Mouse (Mus musculus): ENCODE data around the gene Disc1. TPM values are rescaled to one million over a fixed set of nuclear protein-coding genes. Genes with fewer than 3 reads are reported as not detected.

Disc1 gene
- polyA plus RNA-seq, 1 experiment from 2014 or later: 0.19 TPM

DNA sequence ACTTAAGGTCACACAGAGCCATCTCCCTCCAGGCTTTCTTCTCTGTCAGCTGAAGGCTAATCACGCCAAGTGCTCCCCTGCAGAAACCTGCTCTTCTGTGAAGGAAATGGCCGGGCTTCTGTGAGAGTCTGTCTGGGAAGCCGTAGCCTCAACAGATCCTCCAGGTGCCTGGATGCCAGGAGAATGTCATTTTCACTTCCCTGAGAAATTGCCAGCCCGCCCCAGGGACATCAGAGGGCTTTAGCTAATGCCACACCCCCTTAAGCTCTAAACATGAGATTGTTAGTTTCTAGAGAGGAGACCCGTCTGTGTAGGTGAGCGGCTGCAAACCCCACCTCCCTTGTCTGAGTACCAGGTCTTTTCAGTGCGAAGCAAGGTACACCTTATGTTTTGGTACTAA lies 15.3 kb downstream of the Disc1 start:
- Histone ChIP-seq H3K27ac (ENCODE audit: low read depth) (no peak overlapping the region), H3K9ac (replicated peaks) (no peak overlapping the region), H3K9me3 (ENCODE audit: low read length) (no peaks in the 10 kb centered on the region), H3K27me3 (ENCODE audit: insufficient read depth, low read length) (no peaks in the 10 kb centered on the region), H3K4me1 (ENCODE audit: insufficient read depth) (0 out of 2 replicates have a peak, but pooled peaks cover 4% of the 10 kb centered on the region), H3K36me3 (replicated peaks; ENCODE audit: insufficient read depth, low read length) (no peaks in the 10 kb centered on the region), H3K4me2 (ENCODE audit: low read depth, low read length) (no peak overlapping the region), H3K4me3 (ENCODE audit: low read depth, low read length) (no peak overlapping the region)
- no peak for TF ChIP-seq EP300 (IDR thresholded peaks at IDR 0.05; ENCODE audit: low read depth)
- DNase-seq (no peak), ATAC-seq (no peak)
- WGBS (ENCODE audit: insufficient replicate concordance): 66% methylated on average over 7 of the region's 7 CpGs

GRCm38 (mm10) chr8:125069733-125070132 lies 15.7 kb downstream of the Disc1 start:
- H3K9me3 ChIP-seq (ENCODE audit: low read length): no peaks in the 10 kb centered on the region
- WGBS (ENCODE audit: insufficient replicate concordance): 67% methylated on average over 6 of the region's 6 CpGs
- H3K27me3 ChIP-seq (ENCODE audit: insufficient read depth, low read length): no peaks in the 10 kb centered on the region
- H3K4me2 ChIP-seq (ENCODE audit: low read depth, low read length): no peak overlapping the region
- H3K4me3 ChIP-seq (ENCODE audit: low read depth, low read length): no peak overlapping the region
- H3K36me3 ChIP-seq (replicated peaks; ENCODE audit: insufficient read depth, low read length): no peaks in the 10 kb centered on the region
- ATAC-seq: no peak
- 0 out of 2 replicates have a peak, but pooled peaks cover 4% of the 10 kb centered on the region for H3K4me1 ChIP-seq (ENCODE audit: insufficient read depth)
- no peak for DNase-seq
- no peak overlapping the region for H3K27ac ChIP-seq (ENCODE audit: low read depth)
- TF ChIP-seq CTCF (IDR thresholded peaks at IDR 0.05; ENCODE audit: low read depth) (no peak), EP300 (IDR thresholded peaks at IDR 0.05; ENCODE audit: low read depth) (no peak)
- H3K9ac ChIP-seq (replicated peaks): no peak overlapping the region

DNA sequence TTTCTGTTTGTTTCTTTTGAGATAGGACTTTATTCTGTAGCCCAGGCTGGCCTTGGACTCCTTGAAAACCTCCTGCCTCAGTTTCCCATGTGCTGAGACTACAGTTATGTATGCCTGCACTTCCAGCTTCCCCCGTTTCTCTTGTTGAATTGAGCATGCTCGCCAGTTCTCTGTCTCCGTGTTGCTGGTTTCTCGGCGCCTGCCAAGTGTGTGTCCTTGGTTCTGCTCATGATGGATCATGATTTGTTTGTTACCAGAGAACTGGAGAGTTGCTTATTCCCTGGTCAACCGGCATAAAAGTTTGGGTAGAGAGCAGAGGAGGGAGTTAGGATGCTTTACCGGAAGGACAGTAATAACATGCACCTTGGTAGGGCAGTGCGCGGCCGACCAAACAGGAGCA lies 20.1 kb downstream of the Disc1 start:
- TF ChIP-seq EP300 (IDR thresholded peaks at IDR 0.05; ENCODE audit: low read depth) (no peak), CTCF (IDR thresholded peaks at IDR 0.05; ENCODE audit: low read depth) (no peak)
- no peaks in the 10 kb centered on the region for H3K4me1 ChIP-seq (ENCODE audit: insufficient read depth)
- no peak overlapping the region for H3K27ac ChIP-seq (ENCODE audit: low read depth)
- no peak overlapping the region for H3K9ac ChIP-seq (replicated peaks)
- 83% methylated on average over 10 of the region's 10 CpGs for WGBS (ENCODE audit: insufficient replicate concordance)
- no peak for ATAC-seq
- no peak overlapping the region for H3K4me2 ChIP-seq (ENCODE audit: low read depth, low read length)
- H3K9me3 ChIP-seq (ENCODE audit: low read length): no peaks in the 10 kb centered on the region
- no peaks in the 10 kb centered on the region for H3K36me3 ChIP-seq (replicated peaks; ENCODE audit: insufficient read depth, low read length)
- no peaks in the 10 kb centered on the region for H3K27me3 ChIP-seq (ENCODE audit: insufficient read depth, low read length)
- DNase-seq: no peak
- H3K4me3 ChIP-seq (ENCODE audit: low read depth, low read length): no peak overlapping the region

GRCm38 (mm10) chr8:125074581-125074980 lies 20.6 kb downstream of the Disc1 start:
- ATAC-seq: no peak
- H3K4me2 ChIP-seq (ENCODE audit: low read depth, low read length): no peak overlapping the region
- no peak overlapping the region for H3K4me3 ChIP-seq (ENCODE audit: low read depth, low read length)
- no peaks in the 10 kb centered on the region for H3K36me3 ChIP-seq (replicated peaks; ENCODE audit: insufficient read depth, low read length)
- DNase-seq: no peak
- TF ChIP-seq EP300 (IDR thresholded peaks at IDR 0.05; ENCODE audit: low read depth) (no peak), CTCF (IDR thresholded peaks at IDR 0.05; ENCODE audit: low read depth) (no peak)
- H3K4me1 ChIP-seq (ENCODE audit: insufficient read depth): no peaks in the 10 kb centered on the region
- no peak overlapping the region for H3K9ac ChIP-seq (replicated peaks)
- 83% methylated on average over 2 of the region's 2 CpGs for WGBS (ENCODE audit: insufficient replicate concordance)
- no peaks in the 10 kb centered on the region for H3K27me3 ChIP-seq (ENCODE audit: insufficient read depth, low read length)
- no peak overlapping the region for H3K27ac ChIP-seq (ENCODE audit: low read depth)
- H3K9me3 ChIP-seq (ENCODE audit: low read length): no peaks in the 10 kb centered on the region

GRCm38 (mm10) chr8:125075389-125075788 lies 21.4 kb downstream of the Disc1 start:
- Histone ChIP-seq H3K27me3 (ENCODE audit: insufficient read depth, low read length) (no peaks in the 10 kb centered on the region), H3K4me2 (ENCODE audit: low read depth, low read length) (no peak overlapping the region), H3K4me3 (ENCODE audit: low read depth, low read length) (no peak overlapping the region), H3K9ac (replicated peaks) (no peak overlapping the region), H3K36me3 (replicated peaks; ENCODE audit: insufficient read depth, low read length) (no peaks in the 10 kb centered on the region), H3K4me1 (ENCODE audit: insufficient read depth) (no peaks in the 10 kb centered on the region), H3K9me3 (ENCODE audit: low read length) (no peaks in the 10 kb centered on the region), H3K27ac (ENCODE audit: low read depth) (no peak overlapping the region)
- WGBS (ENCODE audit: insufficient replicate concordance): 75% methylated on average over 4 of the region's 4 CpGs
- DNase-seq (no peak), ATAC-seq (no peak)
- TF ChIP-seq EP300 (IDR thresholded peaks at IDR 0.05; ENCODE audit: low read depth) (no peak), CTCF (IDR thresholded peaks at IDR 0.05; ENCODE audit: low read depth) (no peak)

DNA sequence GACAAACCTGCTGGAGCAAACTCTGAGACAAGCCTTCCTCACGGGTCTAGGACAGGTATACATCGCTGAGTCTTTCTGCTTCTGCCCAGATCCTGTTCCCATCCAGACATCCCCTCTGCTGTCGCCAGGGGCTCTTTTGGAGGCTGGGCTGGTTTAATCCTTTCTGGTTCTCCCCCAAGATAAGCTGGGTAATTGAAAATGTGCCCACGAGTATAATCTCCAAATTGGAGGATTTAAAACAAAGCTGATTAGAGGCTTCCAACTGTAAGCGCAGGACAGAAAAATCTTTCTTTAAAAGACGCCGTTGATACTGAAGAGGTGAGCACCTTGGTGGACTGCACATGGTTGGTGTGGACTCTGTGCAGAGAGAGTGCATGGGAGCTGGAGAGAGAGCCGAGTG lies 23.3 kb downstream of the Disc1 start:
- Histone ChIP-seq H3K36me3 (replicated peaks; ENCODE audit: insufficient read depth, low read length) (no peaks in the 10 kb centered on the region), H3K9me3 (ENCODE audit: low read length) (no peaks in the 10 kb centered on the region), H3K4me2 (ENCODE audit: low read depth, low read length) (no peak overlapping the region), H3K27ac (ENCODE audit: low read depth) (no peak overlapping the region), H3K9ac (replicated peaks) (no peak overlapping the region), H3K4me1 (ENCODE audit: insufficient read depth) (no peaks in the 10 kb centered on the region), H3K4me3 (ENCODE audit: low read depth, low read length) (no peak overlapping the region), H3K27me3 (ENCODE audit: insufficient read depth, low read length) (no peaks in the 10 kb centered on the region)
- ATAC-seq (no peak), DNase-seq (no peak)
- 74% methylated on average over 8 of the region's 8 CpGs for WGBS (ENCODE audit: insufficient replicate concordance)
- TF ChIP-seq CTCF (IDR thresholded peaks at IDR 0.05; ENCODE audit: low read depth): no peak
- TF ChIP-seq EP300 (IDR thresholded peaks at IDR 0.05; ENCODE audit: low read depth): no peak

DNA sequence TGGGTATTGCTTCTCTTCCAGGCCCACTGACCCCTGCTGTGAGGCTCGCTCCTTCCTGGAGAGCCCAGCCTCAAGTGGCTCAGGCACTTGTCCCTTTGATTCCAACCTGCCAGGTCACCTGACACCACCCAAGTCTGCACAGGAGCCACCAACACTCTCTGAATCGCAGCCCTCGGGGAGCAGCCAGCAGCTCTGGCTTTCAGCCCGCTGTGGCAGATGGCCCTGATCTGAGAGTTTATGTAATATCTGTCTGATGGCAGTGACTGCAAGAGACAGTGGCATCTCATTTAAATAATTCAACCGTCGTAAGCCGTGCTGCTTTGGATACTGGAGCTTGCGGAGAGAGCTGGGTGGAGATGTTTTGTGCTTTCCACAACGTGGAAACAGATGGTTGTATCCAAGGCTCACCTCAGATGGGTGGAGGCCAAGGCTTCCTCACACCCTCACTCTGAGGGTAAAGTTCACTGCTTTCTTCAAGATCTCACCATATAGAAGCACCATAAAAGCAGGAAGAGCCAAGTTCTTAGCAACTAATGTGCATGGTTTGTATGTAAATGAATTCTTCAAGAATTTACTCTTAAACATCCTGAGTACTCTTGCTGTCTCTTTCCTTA lies 24.9 kb downstream of the Disc1 start:
- Histone ChIP-seq H3K4me1 (ENCODE audit: insufficient read depth) (peaks cover 8% of the 10 kb centered on the region), H3K4me3 (ENCODE audit: low read depth, low read length) (no peak overlapping the region), H3K4me2 (ENCODE audit: low read depth, low read length) (no peak overlapping the region), H3K27ac (ENCODE audit: low read depth) (no peak overlapping the region), H3K9ac (replicated peaks) (no peak overlapping the region), H3K9me3 (ENCODE audit: low read length) (no peaks in the 10 kb centered on the region), H3K27me3 (ENCODE audit: insufficient read depth, low read length) (no peaks in the 10 kb centered on the region), H3K36me3 (replicated peaks; ENCODE audit: insufficient read depth, low read length) (no peaks in the 10 kb centered on the region)
- no peak for ATAC-seq
- DNase-seq: no peak
- 75% methylated on average over 9 of the region's 9 CpGs for WGBS (ENCODE audit: insufficient replicate concordance)
- no peak for TF ChIP-seq CTCF (IDR thresholded peaks at IDR 0.05; ENCODE audit: low read depth)
- no peak for TF ChIP-seq EP300 (IDR thresholded peaks at IDR 0.05; ENCODE audit: low read depth)

Data from liver, postnatal 0 days (tissue).